Comparison of ENCODE assay signal across 8 mouse cellular contexts in the genomic region with DNA sequence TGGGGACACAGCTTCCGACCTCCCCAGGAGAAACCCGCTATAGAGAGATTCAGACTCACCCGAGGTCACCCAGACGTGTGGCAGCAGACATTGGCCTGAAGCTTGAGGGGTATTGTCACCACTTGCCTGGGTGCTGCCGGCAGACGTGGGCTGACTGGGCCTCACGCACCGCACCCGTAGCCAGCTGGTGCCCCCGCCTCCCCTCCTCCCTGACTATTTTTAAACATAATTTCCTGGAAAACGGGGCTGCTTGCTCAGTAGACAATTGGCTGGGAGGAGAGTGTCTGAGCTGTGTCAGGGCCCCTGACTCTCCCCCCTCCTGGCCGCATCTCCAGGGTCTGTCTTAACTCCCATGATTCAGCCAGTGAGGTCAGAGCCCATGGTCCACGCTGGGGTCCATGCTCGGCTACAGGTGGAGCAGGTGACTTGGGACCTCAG. TPM values are rescaled to one million over a fixed set of nuclear protein-coding genes. Genes with fewer than 3 reads are reported as not detected.
DNase-seq lines count a peak whose midpoint lies in the region; ATAC-seq and TF ChIP-seq lines count a peak whose summit lies in the region.

No protein-coding gene starts in this region.

- TF ChIP-seq EP300 in lung, postnatal 0 days (IDR thresholded peaks at IDR 0.05): peak; percentile 33; the same call in 1 of the 2 replicates
- no peak for TF ChIP-seq EP300 in liver, embryonic 14.5 days (IDR thresholded peaks at IDR 0.05; ENCODE audit: low read depth)

- H3K4me1 ChIP-seq in lung, postnatal 0 days (ENCODE audit: insufficient read depth, low read depth, low read length): peaks cover 19% of the 10 kb centered on the region
- H3K4me1 ChIP-seq in liver, embryonic 14.5 days (replicated peaks; ENCODE audit: control insufficient read depth in 2 of 2, insufficient read depth in 2 of 2, low read length in 1 of 2): peaks cover 19 to 47% of the 10 kb centered on the region in 2 experiments

- H3K27ac ChIP-seq in lung, postnatal 0 days (ENCODE audit: low read length): peak overlapping the region; percentile 64
- H3K27ac ChIP-seq in liver, embryonic 14.5 days: no peak overlapping the region

- H3K4me3 ChIP-seq in lung, postnatal 0 days (ENCODE audit: low read depth, low read length): no peak overlapping the region
- H3K4me3 ChIP-seq in liver, embryonic 14.5 days (ENCODE audit: insufficient read depth in 1 of 2, low read depth in 2 of 2, low read length in 2 of 2): no peak overlapping the region

- H3K9ac ChIP-seq in lung, postnatal 0 days (replicated peaks; ENCODE audit: low read depth): no peak overlapping the region
- peak overlapping the region; percentile 35 for H3K9ac ChIP-seq in liver, embryonic 14.5 days (replicated peaks)

- peaks cover 21% of the 10 kb centered on the region for H3K36me3 ChIP-seq in lung, postnatal 0 days (ENCODE audit: insufficient read depth, low read length)
- H3K36me3 ChIP-seq in liver, embryonic 14.5 days (replicated peaks; ENCODE audit: control insufficient read depth, insufficient read depth, low read depth): peaks cover 6% of the 10 kb centered on the region; the same call in 1 of the 2 replicates

- H3K9me3 ChIP-seq in lung, postnatal 0 days (ENCODE audit: low read length): no peaks in the 10 kb centered on the region
- H3K9me3 ChIP-seq in liver, embryonic 14.5 days (ENCODE audit: control insufficient read depth, low read length): no peaks in the 10 kb centered on the region

- intact Hi-C loops in heart, postnatal 10 days (cut with DNase I): no loop called here

- peak; percentile 52 to 55 for DNase-seq in cerebellum, adult 18-20 months
- DNase-seq in cerebellum, postnatal 10 days: no peak
- peak; percentile 84 for DNase-seq in lung, postnatal 0 days (ENCODE audit: low spot score)
- DNase-seq in lung, postnatal 36 days: no peak
- peak; percentile 67 for DNase-seq in heart, postnatal 10 days
- no peak for DNase-seq in liver, embryonic 14.5 days (ENCODE audit: low read depth in 3 of 3, low spot score in 3 of 3)
- no peak for DNase-seq in testis, postnatal 14 days (ENCODE audit: low spot score)
- DNase-seq in spleen, postnatal 10 days (ENCODE audit: low spot score in 2 of 2): no peak

- no peak for TF ChIP-seq CTCF in lung, postnatal 0 days (IDR thresholded peaks at IDR 0.05)
- no peak for TF ChIP-seq CTCF in liver, embryonic 14.5 days (IDR thresholded peaks at IDR 0.05; ENCODE audit: low read depth)

- peak; percentile 62 for ATAC-seq in lung, postnatal 0 days
- peak; percentile 43; the same call in 1 of the 2 replicates for ATAC-seq in liver, embryonic 14.5 days (ENCODE audit: insufficient read depth)

- WGBS in lung, postnatal 0 days: 21% methylated on average over 14 of the region's 14 CpGs
- 13% methylated on average over 14 of the region's 14 CpGs for WGBS in liver, embryonic 14.5 days (ENCODE audit: insufficient replicate concordance)

- H3K27me3 ChIP-seq in lung, postnatal 0 days (replicated peaks; ENCODE audit: insufficient read depth, low read length): no peaks in the 10 kb centered on the region
- no peaks in the 10 kb centered on the region for H3K27me3 ChIP-seq in liver, embryonic 14.5 days (ENCODE audit: control insufficient read depth, insufficient read depth, low read length)

- peak overlapping the region; percentile 27; the same call in 1 of the 2 replicates for H3K4me2 ChIP-seq in lung, postnatal 0 days (replicated peaks; ENCODE audit: low read depth, low read length)
- H3K4me2 ChIP-seq in liver, embryonic 14.5 days (ENCODE audit: low read depth): peak overlapping the region; percentile 52

RNA-seq across cellular contexts. Expression of a gene that starts 10.0 kb away (rescaled TPM):
- polyA plus RNA-seq in lung, postnatal 0 days (2015; fragmentation: Nextera tagmentation; extraction: Ambion mirVana): 31.2 and 32.4 TPM in 2 replicates
- total RNA-seq in heart, postnatal 10 days (2021): 10 to 100 TPM; 43.2 to 46.4 TPM
- polyA plus RNA-seq in liver, embryonic 14.5 days (2012; rRNA removed): 12.8 and 13.1 TPM in 2 replicates
- polyA plus RNA-seq in liver, embryonic 14.5 days (2014; fragmentation: Nextera tagmentation; extraction: Ambion mirVana): 10.5 and 12.5 TPM in 2 replicates

RNA-seq across cellular contexts. Expression of a gene that starts 11.4 kb away (rescaled TPM):
- polyA plus RNA-seq in lung, postnatal 0 days (2015; fragmentation: Nextera tagmentation; extraction: Ambion mirVana): 24.1 and 30.8 TPM in 2 replicates
- total RNA-seq in heart, postnatal 10 days (2021): under 1 TPM; 0.14 to 0.37 TPM
- 0.38 and 0.40 TPM in 2 replicates for polyA plus RNA-seq in liver, embryonic 14.5 days (2012; rRNA removed)
- polyA plus RNA-seq in liver, embryonic 14.5 days (2014; fragmentation: Nextera tagmentation; extraction: Ambion mirVana): 0.20 and 0.37 TPM in 2 replicates

RNA-seq across cellular contexts. Expression of a gene that starts 18.1 kb away (rescaled TPM):
- 20.3 and 23.0 TPM in 2 replicates for polyA plus RNA-seq in lung, postnatal 0 days (2015; fragmentation: Nextera tagmentation; extraction: Ambion mirVana)
- total RNA-seq in heart, postnatal 10 days (2021): 10 to 100 TPM; 21.0 to 23.6 TPM
- polyA plus RNA-seq in liver, embryonic 14.5 days (2012; rRNA removed): 20.8 and 24.3 TPM in 2 replicates
- 12.1 and 16.6 TPM in 2 replicates for polyA plus RNA-seq in liver, embryonic 14.5 days (2014; fragmentation: Nextera tagmentation; extraction: Ambion mirVana)

RNA-seq across cellular contexts. Expression of a gene that starts 25.7 kb away (rescaled TPM):
- 19.6 and 28.4 TPM in 2 replicates for polyA plus RNA-seq in lung, postnatal 0 days (2015; fragmentation: Nextera tagmentation; extraction: Ambion mirVana)
- total RNA-seq in heart, postnatal 10 days (2021): 1 to 10 TPM; 7.7 to 8.5 TPM
- 2.4 and 3.1 TPM in 2 replicates for polyA plus RNA-seq in liver, embryonic 14.5 days (2012; rRNA removed)
- 1.9 and 3.3 TPM in 2 replicates for polyA plus RNA-seq in liver, embryonic 14.5 days (2014; fragmentation: Nextera tagmentation; extraction: Ambion mirVana)

RNA-seq across cellular contexts. Expression of a gene that starts 36.0 kb away (rescaled TPM):
- 47.9 and 49.4 TPM in 2 replicates for polyA plus RNA-seq in lung, postnatal 0 days (2015; fragmentation: Nextera tagmentation; extraction: Ambion mirVana)
- total RNA-seq in heart, postnatal 10 days (2021): 10 to 100 TPM; 66.5 to 68.3 TPM
- polyA plus RNA-seq in liver, embryonic 14.5 days (2012; rRNA removed): 14.3 and 14.6 TPM in 2 replicates
- 15.7 and 16.1 TPM in 2 replicates for polyA plus RNA-seq in liver, embryonic 14.5 days (2014; fragmentation: Nextera tagmentation; extraction: Ambion mirVana)

Comparison
In these comparisons a context has a peak if more than half of its experiments do, and no peak if none do; other contexts are left out.
1. DNase-seq: peak in cerebellum, adult 18-20 months (2 of 2), lung, postnatal 0 days (single experiment) and heart, postnatal 10 days (2 of 2); none in cerebellum, postnatal 10 days (0 of 2), lung, postnatal 36 days (single experiment), liver, embryonic 14.5 days (0 of 3), testis, postnatal 14 days (single experiment) and spleen, postnatal 10 days (0 of 2).
2. RNA of a gene that starts 11.4 kb away (polyA plus RNA-seq): 24.1 to 30.8 TPM in lung, postnatal 0 days; 0.20 to 0.40 TPM in liver, embryonic 14.5 days; every median in the first group is over 10 times any median in the second.